Mouse (Mus musculus): ENCODE data around the gene Syne1. TPM values are rescaled to one million over a fixed set of nuclear protein-coding genes. Genes with fewer than 3 reads are reported as not detected.

Gene Syne1
- polyA plus RNA-seq, 1 experiment = 12.3 TPM

GRCm38 (mm10) chr10:5527634-5528033 lies 23.6 kb downstream of the Syne1 start:
- 35% methylated on average over 4 of the region's 4 CpGs for WGBS
- Histone ChIP-seq H3K4me1 (ENCODE audit: control insufficient read depth, insufficient read depth, insufficient read length) (peaks cover 2% of the 10 kb centered on the region), H3K27ac (ENCODE audit: insufficient read depth, low read length) (no peak overlapping the region), H3K36me3 (ENCODE audit: control insufficient read depth, insufficient read depth, low read length) (no peaks in the 10 kb centered on the region), H3K27me3 (ENCODE audit: control insufficient read depth, insufficient read depth, low read length) (no peaks in the 10 kb centered on the region), H3K4me3 (ENCODE audit: extremely low read depth, insufficient read depth, insufficient read length) (no peak overlapping the region)
- DNase-seq (ENCODE audit: low read depth in 1 of 2, low spot score in 2 of 2) = peak in 1 of 2 experiments; percentile 25
- TF ChIP-seq CTCF (IDR thresholded peaks at IDR 0.05; ENCODE audit: extremely low read depth, insufficient read depth, insufficient read length, insufficient replicate concordance) (no peak), POLR2A (IDR thresholded peaks at IDR 0.05; ENCODE audit: low read depth, low read length) (no peak)

DNA sequence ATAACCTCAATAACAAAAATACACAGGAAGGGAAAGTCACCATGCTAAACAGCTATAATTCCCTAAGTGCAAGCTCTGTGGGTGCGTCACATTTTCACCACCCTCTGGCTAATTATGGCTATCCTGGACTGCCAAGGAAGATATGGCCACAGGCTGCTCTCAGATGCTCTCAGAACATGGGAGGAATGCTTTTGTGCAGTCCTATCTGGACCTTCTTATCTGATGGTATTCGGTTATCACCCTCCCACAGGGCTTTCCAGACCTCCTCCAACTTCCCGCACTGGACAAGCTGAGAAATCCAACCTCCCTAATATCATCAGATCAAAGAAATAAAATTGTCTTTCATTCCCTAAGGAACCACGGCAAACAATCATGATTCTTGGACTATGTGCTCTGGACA lies 28.4 kb downstream of the Syne1 start:
- TF ChIP-seq POLR2A (IDR thresholded peaks at IDR 0.05; ENCODE audit: low read depth, low read length) = no peak
- H3K27ac ChIP-seq (ENCODE audit: insufficient read depth, low read length) = no peak overlapping the region

DNA sequence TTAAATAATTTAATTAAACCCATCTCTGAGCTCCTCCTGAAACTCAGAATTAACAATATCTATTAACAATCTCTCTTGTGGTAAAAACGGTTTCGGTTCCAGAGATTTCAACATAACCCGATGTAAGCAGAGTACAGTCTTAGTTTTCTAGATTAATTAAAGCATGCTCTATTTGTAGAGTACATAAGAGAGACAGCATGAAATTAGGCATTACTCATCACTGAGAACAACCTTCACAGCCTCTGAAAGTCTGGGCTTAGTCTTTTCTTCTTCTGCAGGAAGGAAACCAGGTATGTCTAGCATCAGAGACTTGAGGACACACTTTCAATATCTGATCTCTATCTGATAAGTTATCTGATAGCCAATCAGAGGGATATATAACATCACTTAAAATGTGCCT lies 29.0 kb downstream of the Syne1 start:
- no peaks in the 10 kb centered on the region for H3K4me1 ChIP-seq (ENCODE audit: control insufficient read depth, insufficient read depth, insufficient read length)
- WGBS = 89% methylated on average over 3 of the region's 3 CpGs
- no peak overlapping the region for H3K4me3 ChIP-seq (ENCODE audit: extremely low read depth, insufficient read depth, insufficient read length)
- H3K27ac ChIP-seq (ENCODE audit: insufficient read depth, low read length) = no peak overlapping the region
- no peak for TF ChIP-seq CTCF (IDR thresholded peaks at IDR 0.05; ENCODE audit: extremely low read depth, insufficient read depth, insufficient read length, insufficient replicate concordance)
- no peak for TF ChIP-seq POLR2A (IDR thresholded peaks at IDR 0.05; ENCODE audit: low read depth, low read length)
- H3K36me3 ChIP-seq (ENCODE audit: control insufficient read depth, insufficient read depth, low read length) = no peaks in the 10 kb centered on the region
- DNase-seq (ENCODE audit: low read depth in 1 of 2, low spot score in 2 of 2) = no peak
- no peaks in the 10 kb centered on the region for H3K27me3 ChIP-seq (ENCODE audit: control insufficient read depth, insufficient read depth, low read length)

More for the DNA sequence above, 28.4 kb downstream of the Syne1 start:
- H3K36me3 ChIP-seq (ENCODE audit: control insufficient read depth, insufficient read depth, low read length) = no peaks in the 10 kb centered on the region
- no peaks in the 10 kb centered on the region; the same call in 1 of the 2 replicates for H3K4me1 ChIP-seq (ENCODE audit: control insufficient read depth, insufficient read depth, insufficient read length)
- no peak overlapping the region for H3K4me3 ChIP-seq (ENCODE audit: extremely low read depth, insufficient read depth, insufficient read length)
- no peak for DNase-seq (ENCODE audit: low read depth in 1 of 2, low spot score in 2 of 2)
- 86% methylated on average over 4 of the region's 4 CpGs for WGBS
- H3K27me3 ChIP-seq (ENCODE audit: control insufficient read depth, insufficient read depth, low read length) = no peaks in the 10 kb centered on the region

DNA sequence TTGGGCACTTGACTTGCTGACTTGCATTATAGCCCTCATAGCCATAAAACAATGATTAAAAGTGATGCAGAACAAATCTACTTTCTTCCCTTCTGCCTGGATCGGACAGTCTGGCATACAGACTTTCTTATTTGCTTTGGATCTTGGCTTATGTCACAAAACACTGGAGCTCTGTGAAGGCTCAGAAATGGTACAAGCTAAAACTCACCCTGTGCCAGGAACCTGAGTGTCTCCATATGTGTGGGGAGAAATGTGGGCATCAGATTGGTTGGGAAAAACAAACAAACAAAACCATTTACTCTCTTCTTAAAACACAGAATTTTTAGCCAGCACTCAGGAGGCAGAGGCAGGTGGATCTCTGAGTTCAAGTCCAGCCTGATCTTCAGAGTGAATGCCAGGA lies 30.6 kb downstream of the Syne1 start:
- Histone ChIP-seq H3K27me3 (ENCODE audit: control insufficient read depth, insufficient read depth, low read length) (no peaks in the 10 kb centered on the region), H3K4me1 (ENCODE audit: control insufficient read depth, insufficient read depth, insufficient read length) (no peaks in the 10 kb centered on the region), H3K4me3 (ENCODE audit: extremely low read depth, insufficient read depth, insufficient read length) (no peak overlapping the region), H3K36me3 (ENCODE audit: control insufficient read depth, insufficient read depth, low read length) (no peaks in the 10 kb centered on the region), H3K27ac (ENCODE audit: insufficient read depth, low read length) (no peak overlapping the region)
- WGBS = 82% methylated on average over 1 of the region's 1 CpGs
- no peak for TF ChIP-seq POLR2A (IDR thresholded peaks at IDR 0.05; ENCODE audit: low read depth, low read length)
- TF ChIP-seq CTCF (IDR thresholded peaks at IDR 0.05; ENCODE audit: extremely low read depth, insufficient read depth, insufficient read length, insufficient replicate concordance) = no peak
- no peak for DNase-seq (ENCODE audit: low read depth in 1 of 2, low spot score in 2 of 2)

- Histone ChIP-seq H3K27ac (ENCODE audit: insufficient read depth, low read length) (no peak overlapping the region), H3K4me1 (ENCODE audit: control insufficient read depth, insufficient read depth, insufficient read length) (no peaks in the 10 kb centered on the region), H3K4me3 (ENCODE audit: extremely low read depth, insufficient read depth, insufficient read length) (no peak overlapping the region), H3K27me3 (ENCODE audit: control insufficient read depth, insufficient read depth, low read length) (no peaks in the 10 kb centered on the region), H3K36me3 (ENCODE audit: control insufficient read depth, insufficient read depth, low read length) (no peaks in the 10 kb centered on the region)
- no peak for TF ChIP-seq CTCF (IDR thresholded peaks at IDR 0.05; ENCODE audit: extremely low read depth, insufficient read depth, insufficient read length, insufficient replicate concordance)
- no peak for TF ChIP-seq POLR2A (IDR thresholded peaks at IDR 0.05; ENCODE audit: low read depth, low read length)
- no peak for DNase-seq (ENCODE audit: low read depth in 1 of 2, low spot score in 2 of 2)
- 2% methylated on average over 3 of the region's 3 CpGs for WGBS
Observed at GRCm38 (mm10) chr10:5515330-5515729, 36.0 kb downstream of the Syne1 start.

DNA sequence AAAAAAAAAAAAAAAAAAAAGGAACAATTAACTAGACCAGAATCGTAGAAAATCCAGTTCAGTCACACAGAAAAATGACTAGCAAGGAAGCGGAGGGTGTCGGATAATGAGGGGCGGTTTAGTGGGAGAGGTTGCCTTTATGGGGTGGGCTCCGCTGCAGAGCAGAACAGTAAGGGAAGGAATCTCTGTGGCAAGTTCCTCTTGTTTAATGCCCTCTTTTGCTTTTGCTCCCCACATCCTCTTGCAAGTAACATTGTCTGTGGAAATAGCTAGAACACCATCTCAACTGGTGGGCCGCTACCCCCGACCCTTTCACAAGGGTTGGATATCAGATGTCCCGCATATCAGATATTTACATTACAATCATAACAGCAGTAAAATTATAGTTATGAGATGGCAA lies 37.1 kb downstream of the Syne1 start:
- Histone ChIP-seq H3K36me3 (ENCODE audit: control insufficient read depth, insufficient read depth, low read length) (no peaks in the 10 kb centered on the region), H3K27ac (ENCODE audit: insufficient read depth, low read length) (no peak overlapping the region), H3K4me3 (ENCODE audit: extremely low read depth, insufficient read depth, insufficient read length) (no peak overlapping the region), H3K27me3 (ENCODE audit: control insufficient read depth, insufficient read depth, low read length) (no peaks in the 10 kb centered on the region), H3K4me1 (ENCODE audit: control insufficient read depth, insufficient read depth, insufficient read length) (no peaks in the 10 kb centered on the region)
- DNase-seq (ENCODE audit: low read depth in 1 of 2, low spot score in 2 of 2) = no peak
- WGBS = 85% methylated on average over 8 of the region's 8 CpGs
- no peak for TF ChIP-seq POLR2A (IDR thresholded peaks at IDR 0.05; ENCODE audit: low read depth, low read length)
- TF ChIP-seq CTCF (IDR thresholded peaks at IDR 0.05; ENCODE audit: extremely low read depth, insufficient read depth, insufficient read length, insufficient replicate concordance) = no peak

DNA sequence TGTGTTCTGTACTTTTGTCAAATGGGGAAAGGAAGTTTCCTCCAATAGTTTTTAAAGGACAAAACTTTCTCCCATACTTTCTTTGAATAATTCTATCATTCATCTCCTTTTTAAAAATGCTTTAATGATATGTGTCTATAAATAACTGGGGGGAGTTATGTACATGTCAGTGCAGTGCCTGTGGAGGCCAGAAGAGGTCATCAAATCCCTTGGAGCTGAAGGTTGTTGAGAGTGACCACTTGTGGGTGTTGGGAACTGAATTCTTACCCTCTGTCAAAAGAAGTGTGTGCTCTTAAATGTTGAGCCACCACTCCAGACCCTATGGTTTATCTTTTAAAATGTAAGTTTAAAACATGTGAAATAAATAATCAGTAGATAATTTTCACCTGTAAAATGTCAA lies 39.0 kb downstream of the Syne1 start:
- H3K36me3 ChIP-seq (ENCODE audit: control insufficient read depth, insufficient read depth, low read length) = no peaks in the 10 kb centered on the region
- TF ChIP-seq POLR2A (IDR thresholded peaks at IDR 0.05; ENCODE audit: low read depth, low read length) (no peak), CTCF (IDR thresholded peaks at IDR 0.05; ENCODE audit: extremely low read depth, insufficient read depth, insufficient read length, insufficient replicate concordance) (no peak)
- no peaks in the 10 kb centered on the region for H3K27me3 ChIP-seq (ENCODE audit: control insufficient read depth, insufficient read depth, low read length)
- no peak overlapping the region for H3K27ac ChIP-seq (ENCODE audit: insufficient read depth, low read length)
- H3K4me3 ChIP-seq (ENCODE audit: extremely low read depth, insufficient read depth, insufficient read length) = no peak overlapping the region
- peak in 1 of 2 experiments; percentile 18 for DNase-seq (ENCODE audit: low read depth in 1 of 2, low spot score in 2 of 2)
- no peaks in the 10 kb centered on the region for H3K4me1 ChIP-seq (ENCODE audit: control insufficient read depth, insufficient read depth, insufficient read length)
